Mouse (Mus musculus): ENCODE results near the gene Atg4a. TPM values are rescaled to one million over a fixed set of nuclear protein-coding genes. Genes with fewer than 3 reads are reported as not detected.

Gene Atg4a
- polyA plus RNA-seq, 1 experiment from 2014 or later, result 28.3 TPM

GRCm38 (mm10) chrX:140953618-140954017, 3.1 kb upstream of the Atg4a start:
- Histone ChIP-seq H3K27ac (ENCODE audit: low read length) (no peak overlapping the region), H3K9ac (replicated peaks; ENCODE audit: low read depth) (no peak overlapping the region), H3K27me3 (replicated peaks; ENCODE audit: insufficient read depth, low read length) (no peaks in the 10 kb centered on the region), H3K4me2 (replicated peaks; ENCODE audit: low read depth, low read length) (no peak overlapping the region), H3K4me3 (ENCODE audit: low read depth, low read length) (no peak overlapping the region), H3K9me3 (ENCODE audit: low read length) (no peaks in the 10 kb centered on the region), H3K36me3 (ENCODE audit: insufficient read depth, low read length) (no peaks in the 10 kb centered on the region), H3K4me1 (ENCODE audit: insufficient read depth, low read depth, low read length) (no peaks in the 10 kb centered on the region)
- DNase-seq (ENCODE audit: low spot score) (no peak), ATAC-seq (no peak)
- no peak for TF ChIP-seq EP300 (IDR thresholded peaks at IDR 0.05)
- no peak for TF ChIP-seq CTCF (IDR thresholded peaks at IDR 0.05)
- WGBS, result 87% methylated on average over 4 of the region's 4 CpGs

DNA sequence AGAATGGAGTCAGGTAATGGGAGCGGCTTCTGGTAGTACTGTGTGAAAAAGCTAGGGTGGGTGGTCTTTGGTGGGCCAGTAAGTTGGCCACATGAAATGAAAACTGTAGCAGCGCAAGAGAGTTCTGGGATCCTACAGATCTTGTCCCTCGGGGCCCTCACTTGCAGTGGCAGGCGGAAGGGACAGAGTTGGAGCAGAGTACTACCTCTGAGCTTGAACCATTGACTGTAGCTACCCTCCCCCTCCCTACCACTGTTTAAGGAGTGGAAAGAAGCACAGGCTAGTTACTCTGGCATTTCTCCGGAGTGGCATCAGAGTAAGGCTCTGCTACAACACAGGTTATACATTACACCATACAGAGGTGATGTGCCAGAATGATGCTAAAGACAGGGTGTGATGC, 252 bp downstream of the Atg4a start:
- ATAC-seq, result peak; percentile 42

DNA sequence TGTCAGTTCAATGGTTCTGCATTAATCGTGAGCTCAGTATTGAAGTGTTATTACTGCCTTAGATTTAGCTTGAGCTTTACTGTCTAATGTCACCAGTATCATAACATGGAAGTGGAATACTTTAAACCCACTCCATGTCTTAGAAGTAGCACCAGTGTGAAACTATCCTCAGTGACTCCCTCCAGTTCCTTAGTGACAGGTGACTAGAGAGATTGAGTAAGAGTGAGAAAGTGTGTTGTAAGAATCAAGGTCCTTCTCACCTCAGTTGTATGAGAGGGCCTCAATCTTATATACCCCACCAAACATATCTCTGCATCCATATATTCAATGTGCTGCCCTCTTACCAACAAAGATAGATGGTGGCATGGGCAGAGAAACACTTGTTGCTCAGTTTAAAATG, 22.2 kb downstream of the Atg4a start:
- Histone ChIP-seq H3K9me3 (ENCODE audit: low read length) (no peaks in the 10 kb centered on the region), H3K27me3 (replicated peaks; ENCODE audit: insufficient read depth, low read length) (no peaks in the 10 kb centered on the region), H3K4me1 (ENCODE audit: insufficient read depth, low read depth, low read length) (no peaks in the 10 kb centered on the region; the same call in 1 of the 2 replicates), H3K4me2 (replicated peaks; ENCODE audit: low read depth, low read length) (no peak overlapping the region), H3K4me3 (ENCODE audit: low read depth, low read length) (no peak overlapping the region), H3K9ac (replicated peaks; ENCODE audit: low read depth) (no peak overlapping the region), H3K27ac (ENCODE audit: low read length) (no peak overlapping the region), H3K36me3 (ENCODE audit: insufficient read depth, low read length) (no peaks in the 10 kb centered on the region)
- ATAC-seq (peak; percentile 66), DNase-seq (ENCODE audit: low spot score) (peak; percentile 36)
- WGBS, result 72% methylated on average over 1 of the region's 1 CpGs
- TF ChIP-seq CTCF (IDR thresholded peaks at IDR 0.05), result no peak
- no peak for TF ChIP-seq EP300 (IDR thresholded peaks at IDR 0.05)

More for the DNA sequence above, 252 bp downstream of the Atg4a start:
- no peaks in the 10 kb centered on the region for H3K27me3 ChIP-seq (replicated peaks; ENCODE audit: insufficient read depth, low read length)
- WGBS, result 10% methylated on average over 5 of the region's 5 CpGs
- H3K4me2 ChIP-seq (replicated peaks; ENCODE audit: low read depth, low read length), result peak overlapping the region; percentile 47
- DNase-seq (ENCODE audit: low spot score), result no peak
- no peak for TF ChIP-seq CTCF (IDR thresholded peaks at IDR 0.05)
- no peak for TF ChIP-seq EP300 (IDR thresholded peaks at IDR 0.05)
- H3K9me3 ChIP-seq (ENCODE audit: low read length), result no peaks in the 10 kb centered on the region
- H3K4me3 ChIP-seq (ENCODE audit: low read depth, low read length), result peak overlapping the region; percentile 56
- no peak overlapping the region for H3K27ac ChIP-seq (ENCODE audit: low read length)
- no peaks in the 10 kb centered on the region for H3K36me3 ChIP-seq (ENCODE audit: insufficient read depth, low read length)
- 0 out of 2 replicates have a peak overlapping the region, but pooled peaks have one; percentile 8 for H3K9ac ChIP-seq (replicated peaks; ENCODE audit: low read depth)
- no peaks in the 10 kb centered on the region for H3K4me1 ChIP-seq (ENCODE audit: insufficient read depth, low read depth, low read length)

DNA sequence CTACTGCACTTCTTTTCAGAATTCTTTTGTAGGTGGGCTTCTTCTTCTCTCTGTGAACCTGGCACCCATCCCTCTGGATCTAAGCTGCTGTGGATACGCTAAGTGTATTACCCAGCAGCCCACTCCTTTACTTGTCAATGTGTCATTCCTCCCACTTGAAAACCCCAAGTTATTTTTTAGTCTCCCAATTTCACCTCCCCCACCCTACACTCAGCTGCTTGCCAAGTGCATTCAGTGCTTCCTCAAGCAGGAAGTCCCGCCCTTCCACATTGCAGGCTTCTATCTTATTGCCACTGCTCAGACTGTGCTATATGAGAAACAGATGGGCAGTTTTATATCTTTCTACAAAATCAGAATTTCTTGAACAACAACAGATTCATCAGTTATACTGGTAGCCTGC, 22.8 kb downstream of the Atg4a start:
- ATAC-seq (peak; percentile 78), DNase-seq (ENCODE audit: low spot score) (peak; percentile 53)
- Histone ChIP-seq H3K9ac (replicated peaks; ENCODE audit: low read depth) (no peak overlapping the region), H3K9me3 (ENCODE audit: low read length) (no peaks in the 10 kb centered on the region), H3K4me1 (ENCODE audit: insufficient read depth, low read depth, low read length) (no peaks in the 10 kb centered on the region; the same call in 1 of the 2 replicates), H3K36me3 (ENCODE audit: insufficient read depth, low read length) (no peaks in the 10 kb centered on the region), H3K27me3 (replicated peaks; ENCODE audit: insufficient read depth, low read length) (no peaks in the 10 kb centered on the region), H3K27ac (ENCODE audit: low read length) (no peak overlapping the region), H3K4me3 (ENCODE audit: low read depth, low read length) (no peak overlapping the region), H3K4me2 (replicated peaks; ENCODE audit: low read depth, low read length) (no peak overlapping the region)
- WGBS, result 47% methylated on average over 2 of the region's 2 CpGs
- TF ChIP-seq CTCF (IDR thresholded peaks at IDR 0.05) (no peak), EP300 (IDR thresholded peaks at IDR 0.05) (no peak)

DNA sequence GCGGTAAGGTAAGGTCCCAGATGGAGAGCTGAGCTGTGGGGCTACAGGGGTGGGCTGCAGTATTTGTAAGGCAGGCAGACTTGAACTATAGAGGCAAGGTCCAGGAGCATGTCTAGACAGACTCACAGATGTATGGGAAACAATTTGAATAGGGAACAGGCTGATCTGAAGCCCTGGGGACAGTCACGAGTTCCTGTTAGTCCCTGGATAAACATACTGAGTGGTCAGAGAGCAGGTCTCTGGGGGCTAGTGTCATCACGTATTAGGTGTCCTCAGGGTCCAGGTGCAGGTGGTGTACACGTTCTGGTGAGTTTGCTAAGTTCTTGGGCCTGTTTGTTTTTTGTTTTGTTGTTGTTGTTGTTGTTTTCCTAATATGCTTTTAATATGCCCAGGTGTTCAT, 23.5 kb downstream of the Atg4a start:
- H3K27ac ChIP-seq (ENCODE audit: low read length), result no peak overlapping the region
- H3K4me1 ChIP-seq (ENCODE audit: insufficient read depth, low read depth, low read length), result no peaks in the 10 kb centered on the region; the same call in 1 of the 2 replicates
- TF ChIP-seq EP300 (IDR thresholded peaks at IDR 0.05) (no peak), CTCF (IDR thresholded peaks at IDR 0.05) (no peak)
- H3K27me3 ChIP-seq (replicated peaks; ENCODE audit: insufficient read depth, low read length), result no peaks in the 10 kb centered on the region
- ATAC-seq (no peak), DNase-seq (ENCODE audit: low spot score) (no peak)
- H3K4me2 ChIP-seq (replicated peaks; ENCODE audit: low read depth, low read length), result no peak overlapping the region
- no peaks in the 10 kb centered on the region for H3K9me3 ChIP-seq (ENCODE audit: low read length)
- no peaks in the 10 kb centered on the region for H3K36me3 ChIP-seq (ENCODE audit: insufficient read depth, low read length)
- 62% methylated on average over 4 of the region's 4 CpGs for WGBS
- H3K9ac ChIP-seq (replicated peaks; ENCODE audit: low read depth), result no peak overlapping the region
- no peak overlapping the region for H3K4me3 ChIP-seq (ENCODE audit: low read depth, low read length)

DNA sequence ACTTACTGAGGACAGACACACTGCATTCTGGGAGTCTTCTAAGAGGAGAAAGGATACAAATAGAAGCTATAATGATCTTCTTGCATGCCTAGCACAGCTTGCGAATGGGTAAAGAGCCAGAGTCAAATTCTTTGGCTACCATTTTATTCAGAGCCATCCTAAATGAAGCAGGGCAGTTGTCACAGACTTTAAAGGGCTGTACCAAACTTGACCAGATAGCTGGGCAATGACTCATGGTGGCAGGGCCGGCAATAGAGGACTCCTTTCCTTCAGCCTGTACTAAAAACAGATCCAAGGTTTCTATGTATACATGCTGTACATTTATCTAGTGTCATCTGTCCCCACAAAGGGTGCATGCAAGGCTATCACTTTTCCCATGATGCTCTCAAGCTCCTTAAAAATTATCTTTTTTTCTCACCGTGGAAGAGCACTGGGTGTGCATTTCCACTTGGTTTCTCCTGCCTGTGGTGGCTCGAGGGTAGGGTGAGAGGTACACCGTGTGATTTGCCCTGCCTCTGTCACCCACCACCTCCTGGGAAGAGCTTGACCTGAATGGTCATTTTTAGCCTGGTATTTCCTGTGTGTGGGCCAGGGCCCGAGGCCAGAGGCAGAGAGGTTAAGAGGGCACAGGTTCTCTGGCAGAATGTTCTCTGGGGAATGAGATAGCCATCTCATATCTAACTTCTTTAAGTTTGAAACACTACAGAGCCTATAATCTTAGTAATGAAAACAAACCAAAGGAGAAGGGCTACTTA, 26.7 kb downstream of the Atg4a start:
- H3K4me2 ChIP-seq (replicated peaks; ENCODE audit: low read depth, low read length), result no peak overlapping the region
- WGBS, result 33% methylated on average over 6 of the region's 6 CpGs
- no peaks in the 10 kb centered on the region; the same call in 1 of the 2 replicates for H3K4me1 ChIP-seq (ENCODE audit: insufficient read depth, low read depth, low read length)
- H3K9me3 ChIP-seq (ENCODE audit: low read length), result no peaks in the 10 kb centered on the region
- TF ChIP-seq CTCF (IDR thresholded peaks at IDR 0.05) (no peak), EP300 (IDR thresholded peaks at IDR 0.05) (no peak)
- no peak overlapping the region for H3K9ac ChIP-seq (replicated peaks; ENCODE audit: low read depth)
- no peak overlapping the region for H3K4me3 ChIP-seq (ENCODE audit: low read depth, low read length)
- no peaks in the 10 kb centered on the region for H3K36me3 ChIP-seq (ENCODE audit: insufficient read depth, low read length)
- ATAC-seq (peak; percentile 55; the same call in 1 of the 2 replicates), DNase-seq (ENCODE audit: low spot score) (peak; percentile 10)
- peak overlapping the region; percentile 32; the same call in 1 of the 2 replicates for H3K27ac ChIP-seq (ENCODE audit: low read length)
- no peaks in the 10 kb centered on the region for H3K27me3 ChIP-seq (replicated peaks; ENCODE audit: insufficient read depth, low read length)

All from lung, postnatal 0 days (tissue).